Mouse (Mus musculus): Measurements from ENCODE around the gene Nop10. TPM values are rescaled to one million over a fixed set of nuclear protein-coding genes. Genes with fewer than 3 reads are reported as not detected.

Nop10 gene
- polyA plus RNA-seq, 1 experiment from 2014 or later: 120 TPM

DNA sequence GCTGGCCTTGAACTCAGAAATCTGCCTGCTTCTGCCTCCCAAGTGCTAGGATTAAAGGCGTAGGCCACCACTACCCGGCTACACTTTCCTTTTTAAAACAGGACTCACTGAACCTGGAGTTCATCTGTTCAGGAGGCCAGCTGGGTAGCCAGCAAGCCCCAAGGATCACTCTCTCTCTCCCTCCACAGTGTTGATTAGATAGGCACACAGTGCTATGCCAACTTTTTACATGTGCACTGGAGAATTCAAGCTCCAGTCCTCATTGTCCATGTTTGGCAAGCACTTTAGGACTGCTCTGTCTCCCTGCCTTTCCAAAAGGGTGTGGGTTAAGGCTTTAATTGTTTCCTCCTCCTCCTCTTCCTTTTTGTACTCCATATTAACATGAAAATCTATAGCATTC, 8.3 kb downstream of the Nop10 start:
- no peak for ATAC-seq
- Histone ChIP-seq H3K27ac (ENCODE audit: low read depth, low read length) (no peak overlapping the region), H3K36me3 (ENCODE audit: control insufficient read depth, insufficient read depth) (no peaks in the 10 kb centered on the region), H3K9ac (ENCODE audit: low read depth, low read length) (no peak overlapping the region), H3K27me3 (replicated peaks; ENCODE audit: control insufficient read depth, insufficient read depth, low read length) (no peaks in the 10 kb centered on the region), H3K4me1 (replicated peaks; ENCODE audit: control insufficient read depth, insufficient read depth, low read length) (no peaks in the 10 kb centered on the region; the same call in 1 of the 2 replicates), H3K9me3 (ENCODE audit: control insufficient read depth) (no peaks in the 10 kb centered on the region), H3K4me2 (replicated peaks; ENCODE audit: low read depth) (no peak overlapping the region), H3K4me3 (ENCODE audit: low read depth, low read length) (no peak overlapping the region)
- no peak for TF ChIP-seq CTCF (IDR thresholded peaks at IDR 0.05; ENCODE audit: low read depth)
- 77% methylated on average over 2 of the region's 2 CpGs for WGBS

GRCm38 (mm10) chr2:112272909-112273308, 11.2 kb downstream of the Nop10 start:
- WGBS: 83% methylated on average over 2 of the region's 2 CpGs
- TF ChIP-seq CTCF (IDR thresholded peaks at IDR 0.05; ENCODE audit: low read depth): no peak
- no peak for ATAC-seq
- H3K4me2 ChIP-seq (replicated peaks; ENCODE audit: low read depth): no peak overlapping the region
- H3K27ac ChIP-seq (ENCODE audit: low read depth, low read length): no peak overlapping the region
- no peaks in the 10 kb centered on the region for H3K4me1 ChIP-seq (replicated peaks; ENCODE audit: control insufficient read depth, insufficient read depth, low read length)
- no peak overlapping the region for H3K9ac ChIP-seq (ENCODE audit: low read depth, low read length)
- no peaks in the 10 kb centered on the region for H3K27me3 ChIP-seq (replicated peaks; ENCODE audit: control insufficient read depth, insufficient read depth, low read length)
- H3K4me3 ChIP-seq (ENCODE audit: low read depth, low read length): no peak overlapping the region
- H3K9me3 ChIP-seq (ENCODE audit: control insufficient read depth): no peaks in the 10 kb centered on the region
- no peaks in the 10 kb centered on the region for H3K36me3 ChIP-seq (ENCODE audit: control insufficient read depth, insufficient read depth)

- H3K4me1 ChIP-seq (replicated peaks; ENCODE audit: control insufficient read depth, insufficient read depth, low read length): no peaks in the 10 kb centered on the region
- H3K27ac ChIP-seq (ENCODE audit: low read depth, low read length): no peak overlapping the region
- WGBS: 75% methylated on average over 6 of the region's 6 CpGs
- no peak for ATAC-seq
- no peak for TF ChIP-seq CTCF (IDR thresholded peaks at IDR 0.05; ENCODE audit: low read depth)
- no peaks in the 10 kb centered on the region for H3K9me3 ChIP-seq (ENCODE audit: control insufficient read depth)
- no peaks in the 10 kb centered on the region for H3K27me3 ChIP-seq (replicated peaks; ENCODE audit: control insufficient read depth, insufficient read depth, low read length)
- no peaks in the 10 kb centered on the region for H3K36me3 ChIP-seq (ENCODE audit: control insufficient read depth, insufficient read depth)
- no peak overlapping the region for H3K4me2 ChIP-seq (replicated peaks; ENCODE audit: low read depth)
- no peak overlapping the region for H3K9ac ChIP-seq (ENCODE audit: low read depth, low read length)
- no peak overlapping the region for H3K4me3 ChIP-seq (ENCODE audit: low read depth, low read length)
Measured at GRCm38 (mm10) chr2:112273474-112273873, 11.7 kb downstream of the Nop10 start.

- H3K9me3 ChIP-seq (ENCODE audit: control insufficient read depth): no peaks in the 10 kb centered on the region
- H3K27me3 ChIP-seq (replicated peaks; ENCODE audit: control insufficient read depth, insufficient read depth, low read length): no peaks in the 10 kb centered on the region
- ATAC-seq: 0 out of 2 replicates have a peak, but pooled peaks have one; percentile 47
- WGBS: 57% methylated on average over 3 of the region's 3 CpGs
- no peak overlapping the region for H3K27ac ChIP-seq (ENCODE audit: low read depth, low read length)
- no peak overlapping the region for H3K4me2 ChIP-seq (replicated peaks; ENCODE audit: low read depth)
- no peak overlapping the region for H3K4me3 ChIP-seq (ENCODE audit: low read depth, low read length)
- no peaks in the 10 kb centered on the region for H3K4me1 ChIP-seq (replicated peaks; ENCODE audit: control insufficient read depth, insufficient read depth, low read length)
- no peak for TF ChIP-seq CTCF (IDR thresholded peaks at IDR 0.05; ENCODE audit: low read depth)
- H3K36me3 ChIP-seq (ENCODE audit: control insufficient read depth, insufficient read depth): no peaks in the 10 kb centered on the region
- no peak overlapping the region for H3K9ac ChIP-seq (ENCODE audit: low read depth, low read length)
Measured at GRCm38 (mm10) chr2:112276870-112277269, 15.1 kb downstream of the Nop10 start.

DNA sequence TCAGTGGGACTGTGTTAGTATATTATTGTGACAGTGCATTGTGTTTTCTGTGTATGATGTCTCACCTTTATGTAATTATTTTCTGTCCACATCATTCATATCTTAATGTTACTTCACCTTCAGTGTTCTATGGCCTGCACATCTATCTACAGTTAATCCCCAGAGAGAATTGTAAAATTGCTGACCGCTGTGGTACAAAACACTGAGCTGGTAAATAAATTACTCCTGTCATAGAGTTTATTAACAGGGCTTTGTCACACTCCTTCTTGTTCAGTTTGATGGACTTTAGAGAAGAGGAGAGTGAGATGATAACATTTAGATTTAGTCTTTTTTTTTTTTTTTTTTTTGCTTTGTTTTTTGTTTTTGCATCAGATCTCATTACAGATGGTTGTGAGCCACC, 21.1 kb downstream of the Nop10 start:
- no peaks in the 10 kb centered on the region for H3K27me3 ChIP-seq (replicated peaks; ENCODE audit: control insufficient read depth, insufficient read depth, low read length)
- no peak overlapping the region for H3K4me3 ChIP-seq (ENCODE audit: low read depth, low read length)
- no peak overlapping the region for H3K4me2 ChIP-seq (replicated peaks; ENCODE audit: low read depth)
- no peaks in the 10 kb centered on the region for H3K9me3 ChIP-seq (ENCODE audit: control insufficient read depth)
- ATAC-seq: no peak
- H3K27ac ChIP-seq (ENCODE audit: low read depth, low read length): no peak overlapping the region
- H3K36me3 ChIP-seq (ENCODE audit: control insufficient read depth, insufficient read depth): no peaks in the 10 kb centered on the region
- no peak for TF ChIP-seq CTCF (IDR thresholded peaks at IDR 0.05; ENCODE audit: low read depth)
- no peaks in the 10 kb centered on the region for H3K4me1 ChIP-seq (replicated peaks; ENCODE audit: control insufficient read depth, insufficient read depth, low read length)
- 64% methylated on average over 1 of the region's 1 CpGs for WGBS
- no peak overlapping the region for H3K9ac ChIP-seq (ENCODE audit: low read depth, low read length)

DNA sequence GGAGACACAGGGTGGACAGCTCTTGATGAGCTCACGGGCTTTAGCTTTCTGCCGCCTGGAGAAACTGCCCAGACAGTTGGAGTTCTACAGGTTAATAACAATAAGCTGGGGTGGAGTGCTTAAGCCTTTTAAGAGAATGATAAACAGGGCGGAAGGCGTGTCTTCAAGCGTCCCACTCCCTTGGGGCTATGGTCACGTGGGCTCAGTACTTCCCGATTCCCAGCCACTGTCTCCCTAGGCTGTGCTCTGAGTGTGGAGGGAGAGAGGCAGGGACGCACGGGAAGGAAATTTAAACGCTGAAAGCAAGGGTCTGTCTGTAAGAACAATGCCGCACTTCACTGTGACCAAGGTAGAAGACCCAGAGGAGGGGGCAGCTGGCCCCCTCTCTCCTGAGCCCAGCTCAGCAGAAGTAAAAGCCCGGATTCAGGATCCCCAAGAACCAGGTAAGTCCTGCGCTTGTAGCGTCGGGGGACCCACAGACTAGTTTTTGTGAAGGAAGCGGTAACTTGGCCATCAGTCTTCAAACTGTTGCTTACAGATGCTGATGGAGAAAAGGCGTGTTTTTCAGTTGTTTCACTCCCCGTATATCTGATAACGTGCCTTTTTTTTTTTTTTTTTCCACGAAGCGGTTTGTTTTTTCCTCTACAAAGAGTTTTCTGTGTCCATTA, 22.8 kb downstream of the Nop10 start:
- no peak for TF ChIP-seq CTCF (IDR thresholded peaks at IDR 0.05; ENCODE audit: low read depth)
- Histone ChIP-seq H3K4me2 (replicated peaks; ENCODE audit: low read depth) (peak overlapping the region; percentile 82), H3K9ac (ENCODE audit: low read depth, low read length) (peak overlapping the region; percentile 65), H3K9me3 (ENCODE audit: control insufficient read depth) (no peaks in the 10 kb centered on the region), H3K27me3 (replicated peaks; ENCODE audit: control insufficient read depth, insufficient read depth, low read length) (no peaks in the 10 kb centered on the region), H3K27ac (ENCODE audit: low read depth, low read length) (peak overlapping the region; percentile 74), H3K4me3 (ENCODE audit: low read depth, low read length) (peak overlapping the region; percentile 63), H3K36me3 (ENCODE audit: control insufficient read depth, insufficient read depth) (no peaks in the 10 kb centered on the region), H3K4me1 (replicated peaks; ENCODE audit: control insufficient read depth, insufficient read depth, low read length) (no peaks in the 10 kb centered on the region)
- 2% methylated on average over 21 of the region's 21 CpGs for WGBS
- ATAC-seq: peak; percentile 83
